Mouse (Mus musculus): ENCODE results near the gene Insr.
"Not testable (repeated sequence)": the region's sequence is repeated elsewhere in the genome, so short reads cannot be mapped to it uniquely, and the experiment has no call there.

The Insr gene

GRCm38 (mm10) chr8:3278934-3279720 lies at the start of gene Insr:
Gene Insr (minus strand): TSS chr8:3279617.
- DNase-seq (ENCODE audit: low read depth, low spot score): peak; percentile 91

GRCm38 (mm10) chr8:3327538-3328245 lies 48.3 kb upstream of the Insr start:
- peak; percentile 30 for DNase-seq (ENCODE audit: low read depth, low spot score)

GRCm38 (mm10) chr8:3327056-3327455 lies 47.6 kb upstream of the Insr start:
- no peak for DNase-seq (ENCODE audit: low read depth, low spot score)

- DNase-seq (ENCODE audit: low read depth, low spot score): peak; percentile 26
Measured at GRCm38 (mm10) chr8:3324253-3324652, 44.8 kb upstream of the Insr start.

GRCm38 (mm10) chr8:3319267-3319666 lies 39.9 kb upstream of the Insr start:
- DNase-seq (ENCODE audit: low read depth, low spot score): not testable (repeated sequence)

- no peak for DNase-seq (ENCODE audit: low read depth, low spot score)
Measured at GRCm38 (mm10) chr8:3316585-3316984, 37.2 kb upstream of the Insr start.

GRCm38 (mm10) chr8:3314345-3314744 lies 34.9 kb upstream of the Insr start:
- no peak for DNase-seq (ENCODE audit: low read depth, low spot score)

GRCm38 (mm10) chr8:3313843-3314242 lies 34.4 kb upstream of the Insr start:
- no peak for DNase-seq (ENCODE audit: low read depth, low spot score)

GRCm38 (mm10) chr8:3313417-3313816 lies 34.0 kb upstream of the Insr start:
- DNase-seq (ENCODE audit: low read depth, low spot score): not testable (repeated sequence)

- no peak for DNase-seq (ENCODE audit: low read depth, low spot score)
Measured at GRCm38 (mm10) chr8:3311482-3311881, 32.1 kb upstream of the Insr start.

GRCm38 (mm10) chr8:3309636-3310035 lies 30.2 kb upstream of the Insr start:
- DNase-seq (ENCODE audit: low read depth, low spot score): no peak

GRCm38 (mm10) chr8:3308205-3308800 lies 28.9 kb upstream of the Insr start:
- DNase-seq (ENCODE audit: low read depth, low spot score): not testable (repeated sequence)

- DNase-seq (ENCODE audit: low read depth, low spot score): no peak
Measured at GRCm38 (mm10) chr8:3302131-3302530, 22.7 kb upstream of the Insr start.

GRCm38 (mm10) chr8:3299322-3299721 lies 19.9 kb upstream of the Insr start:
- DNase-seq (ENCODE audit: low read depth, low spot score): no peak

GRCm38 (mm10) chr8:3285824-3286223 lies 6.4 kb upstream of the Insr start:
- no peak for DNase-seq (ENCODE audit: low read depth, low spot score)

GRCm38 (mm10) chr8:3284656-3285055 lies 5.2 kb upstream of the Insr start:
- DNase-seq (ENCODE audit: low read depth, low spot score): no peak

- no peak for DNase-seq (ENCODE audit: low read depth, low spot score)
Measured at GRCm38 (mm10) chr8:3281296-3281695, 1.9 kb upstream of the Insr start.

- no peak for DNase-seq (ENCODE audit: low read depth, low spot score)
Measured at GRCm38 (mm10) chr8:3280266-3280910, 971 bp upstream of the Insr start.

GRCm38 (mm10) chr8:3279721-3280077 lies 282 bp upstream of the Insr start:
- DNase-seq (ENCODE audit: low read depth, low spot score): no peak

GRCm38 (mm10) chr8:3278181-3278820 lies 1.1 kb downstream of the Insr start:
- peak; percentile 3 for DNase-seq (ENCODE audit: low read depth, low spot score)

GRCm38 (mm10) chr8:3277266-3277665 lies 2.2 kb downstream of the Insr start:
- no peak for DNase-seq (ENCODE audit: low read depth, low spot score)

GRCm38 (mm10) chr8:3276009-3276408 lies 3.4 kb downstream of the Insr start:
- no peak for DNase-seq (ENCODE audit: low read depth, low spot score)
